Mouse (Mus musculus): ENCODE results near the gene Prkar1a. TPM values are rescaled to one million over a fixed set of nuclear protein-coding genes. Genes with fewer than 3 reads are reported as not detected.

Gene Prkar1a
- polyA plus RNA-seq, 1 experiment = 406 TPM

DNA sequence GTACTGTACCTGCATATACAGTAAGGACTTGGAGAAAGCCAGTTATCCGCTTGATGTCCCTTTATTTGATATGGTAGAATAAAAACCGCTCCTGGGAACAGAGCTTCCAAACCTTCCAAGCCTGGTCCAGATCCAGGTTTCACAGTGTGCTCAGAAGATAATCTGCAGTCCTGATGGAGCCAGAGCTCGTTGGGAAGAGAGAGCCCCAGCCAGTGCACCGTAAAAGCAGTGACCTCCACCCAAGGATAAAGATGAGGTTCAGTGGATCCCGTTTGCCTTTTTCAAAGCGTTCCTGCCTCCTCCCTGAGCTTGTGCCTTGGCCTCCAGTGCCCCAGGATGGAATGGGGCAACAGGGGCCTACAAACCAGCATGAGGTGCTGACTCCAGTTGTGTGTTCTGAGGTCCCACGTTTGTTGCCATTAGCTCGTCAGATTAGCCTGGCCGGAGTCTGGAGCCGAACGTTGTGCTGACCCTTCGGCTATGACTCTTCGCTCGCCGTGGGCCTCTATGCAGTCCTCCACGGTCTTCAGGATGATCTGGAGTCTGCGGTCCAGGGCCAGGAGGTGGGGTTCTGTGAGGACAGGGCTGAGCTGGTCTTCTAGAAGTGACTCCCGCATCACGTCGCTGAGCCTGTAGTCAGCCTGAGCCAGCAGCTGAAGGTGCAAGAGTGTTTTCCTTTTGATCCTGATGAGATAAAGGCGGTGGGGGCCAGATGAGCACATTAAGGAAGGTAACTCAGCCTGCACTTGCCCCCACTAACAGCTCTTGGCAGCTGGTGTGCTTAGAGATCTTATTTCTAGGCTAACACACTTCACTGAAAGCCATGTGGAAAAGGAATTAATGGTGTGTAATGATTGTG lies 23.9 kb downstream of the Prkar1a start:
- no peaks in the 10 kb centered on the region for H3K27me3 ChIP-seq (ENCODE audit: control insufficient read depth, insufficient read depth, insufficient read length)
- H3K79me2 ChIP-seq (ENCODE audit: control insufficient read depth, insufficient read depth) = no peaks in the 10 kb centered on the region
- no peak overlapping the region for H3K4me2 ChIP-seq (ENCODE audit: low read depth)
- no peak overlapping the region for H3K4me3 ChIP-seq
- peaks cover 51% of the 10 kb centered on the region for H3K36me3 ChIP-seq (ENCODE audit: control insufficient read depth, insufficient read depth)
- TF ChIP-seq TCF12 (IDR thresholded peaks at IDR 0.05; ENCODE audit: insufficient read depth, poor library complexity, severe bottlenecking) (no peak), POLR2AphosphoS2 (IDR thresholded peaks at IDR 0.05; ENCODE audit: insufficient read length, low read depth) (peak; percentile 53)
- H3ac ChIP-seq (ENCODE audit: control insufficient read depth, insufficient read length) = no peak overlapping the region

DNA sequence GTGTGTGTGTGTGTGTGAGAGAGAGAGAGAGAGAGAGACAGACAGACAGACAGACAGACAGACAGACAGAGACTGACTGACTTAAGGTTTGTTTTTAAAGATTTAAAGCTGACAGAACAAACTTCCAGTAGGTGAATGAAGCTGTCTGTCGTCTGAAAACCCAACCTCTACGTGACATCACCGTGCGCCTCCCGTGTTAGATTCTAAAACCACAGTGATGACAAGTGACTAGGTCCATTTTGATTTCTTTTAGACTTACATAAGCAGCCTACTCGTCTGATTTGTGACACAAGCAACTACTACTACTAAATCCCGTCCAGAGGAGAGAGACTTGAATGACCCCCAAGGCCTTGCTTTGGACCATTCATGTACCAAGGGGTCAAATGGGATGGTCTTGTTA lies 24.5 kb downstream of the Prkar1a start:
- Histone ChIP-seq H3K27me3 (ENCODE audit: control insufficient read depth, insufficient read depth, insufficient read length) (no peaks in the 10 kb centered on the region), H3K4me2 (ENCODE audit: low read depth) (no peak overlapping the region), H3K79me2 (ENCODE audit: control insufficient read depth, insufficient read depth) (no peaks in the 10 kb centered on the region), H3K36me3 (ENCODE audit: control insufficient read depth, insufficient read depth) (peaks cover 46% of the 10 kb centered on the region), H3ac (ENCODE audit: control insufficient read depth, insufficient read length) (no peak overlapping the region), H3K4me3 (no peak overlapping the region)
- no peak for TF ChIP-seq MYOG (IDR thresholded peaks at IDR 0.05; ENCODE audit: control insufficient read depth in 1 of 3, insufficient read depth in 1 of 3, insufficient read length in 2 of 3, low read depth in 2 of 3)

DNA sequence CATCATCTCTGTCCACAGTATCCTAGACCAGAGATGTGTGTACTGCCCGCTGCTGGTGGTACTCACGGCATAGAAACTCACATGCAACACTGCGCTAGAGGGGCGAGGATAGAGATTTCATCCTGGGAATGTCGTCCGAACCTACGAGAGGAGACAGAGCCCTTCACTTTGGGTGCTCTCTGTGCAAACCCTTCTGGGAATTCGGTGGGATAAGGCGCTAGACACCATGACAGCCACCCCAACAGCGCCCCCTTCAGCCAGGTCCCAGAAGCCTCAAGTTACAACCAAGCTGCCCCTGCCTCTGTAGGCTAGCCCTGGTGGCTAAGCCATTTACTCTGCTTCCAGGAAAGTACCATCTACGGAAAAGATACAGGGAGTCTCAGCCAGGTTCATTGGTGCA lies 25.3 kb downstream of the Prkar1a start:
- no peaks in the 10 kb centered on the region for H3K79me2 ChIP-seq (ENCODE audit: control insufficient read depth, insufficient read depth)
- H3ac ChIP-seq (ENCODE audit: control insufficient read depth, insufficient read length) = no peak overlapping the region
- H3K27me3 ChIP-seq (ENCODE audit: control insufficient read depth, insufficient read depth, insufficient read length) = no peaks in the 10 kb centered on the region
- H3K4me3 ChIP-seq = no peak overlapping the region
- TF ChIP-seq TCF3 (IDR thresholded peaks at IDR 0.05; ENCODE audit: insufficient read length, low read depth) (no peak), MYOD1 (IDR thresholded peaks at IDR 0.05; ENCODE audit: control insufficient read depth in 1 of 3, insufficient read length in 2 of 3, low read depth in 2 of 3) (no peak), POLR2AphosphoS2 (IDR thresholded peaks at IDR 0.05; ENCODE audit: insufficient read length, low read depth) (peak; percentile 74), POLR2A (IDR thresholded peaks at IDR 0.05; ENCODE audit: insufficient read length, low read depth) (peak; percentile 22)
- peaks cover 38% of the 10 kb centered on the region for H3K36me3 ChIP-seq (ENCODE audit: control insufficient read depth, insufficient read depth)
- H3K4me2 ChIP-seq (ENCODE audit: low read depth) = no peak overlapping the region

GRCm38 (mm10) chr11:109675208-109675607 lies 26.0 kb downstream of the Prkar1a start:
- peak; percentile 70 for TF ChIP-seq POLR2AphosphoS2 (IDR thresholded peaks at IDR 0.05; ENCODE audit: insufficient read length, low read depth)
- no peak for TF ChIP-seq POLR2A (IDR thresholded peaks at IDR 0.05; ENCODE audit: insufficient read length, low read depth)
- TF ChIP-seq MYOD1 (IDR thresholded peaks at IDR 0.05; ENCODE audit: control insufficient read depth in 1 of 3, insufficient read length in 2 of 3, low read depth in 2 of 3) = peak in 1 of 3 experiments; percentile 12
- TF ChIP-seq MYOG (IDR thresholded peaks at IDR 0.05; ENCODE audit: control insufficient read depth in 1 of 3, insufficient read depth in 1 of 3, insufficient read length in 2 of 3, low read depth in 2 of 3) = no peak
- TF ChIP-seq SRF (IDR thresholded peaks at IDR 0.05; ENCODE audit: control insufficient read depth, insufficient read length, low read depth) = no peak
- no peak for TF ChIP-seq TCF12 (IDR thresholded peaks at IDR 0.05; ENCODE audit: insufficient read depth, poor library complexity, severe bottlenecking)
- no peak for TF ChIP-seq REST (IDR thresholded peaks at IDR 0.05; ENCODE audit: insufficient read depth, insufficient read length)
- peaks cover 32% of the 10 kb centered on the region for H3K36me3 ChIP-seq (ENCODE audit: control insufficient read depth, insufficient read depth)

DNA sequence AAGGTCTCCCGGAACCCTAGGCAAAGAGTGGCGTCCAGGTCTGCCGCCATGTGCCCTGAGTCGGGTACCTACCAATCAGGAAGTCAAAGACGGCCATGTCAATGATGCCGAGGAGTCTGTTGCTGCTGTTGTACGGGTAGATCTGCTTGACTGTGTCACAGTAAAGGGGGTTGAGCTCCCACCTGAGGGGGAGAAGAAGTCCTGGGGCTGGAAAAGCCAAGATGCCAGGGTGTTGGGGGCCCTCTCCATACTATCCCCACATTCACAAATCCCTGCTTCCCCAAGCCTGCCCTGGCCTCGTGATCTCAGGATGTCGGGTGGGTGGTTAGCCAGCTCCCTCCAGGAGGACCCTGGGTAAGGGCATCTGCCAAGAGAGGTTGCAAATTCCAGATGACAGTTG lies 26.6 kb downstream of the Prkar1a start:
- Histone ChIP-seq H3K4me3 (no peak overlapping the region), H3K27me3 (ENCODE audit: control insufficient read depth, insufficient read depth, insufficient read length) (no peaks in the 10 kb centered on the region), H3ac (ENCODE audit: control insufficient read depth, insufficient read length) (no peak overlapping the region), H3K36me3 (ENCODE audit: control insufficient read depth, insufficient read depth) (peaks cover 37% of the 10 kb centered on the region), H3K4me2 (ENCODE audit: low read depth) (no peak overlapping the region), H3K79me2 (ENCODE audit: control insufficient read depth, insufficient read depth) (no peaks in the 10 kb centered on the region)
- TF ChIP-seq TCF3 (IDR thresholded peaks at IDR 0.05; ENCODE audit: insufficient read length, low read depth) (no peak), POLR2A (IDR thresholded peaks at IDR 0.05; ENCODE audit: insufficient read length, low read depth) (no peak), E2F4 (IDR thresholded peaks at IDR 0.05; ENCODE audit: insufficient read depth) (no peak), POLR2AphosphoS2 (IDR thresholded peaks at IDR 0.05; ENCODE audit: insufficient read length, low read depth) (no peak), CEBPB (IDR thresholded peaks at IDR 0.05; ENCODE audit: insufficient read depth, poor library complexity, severe bottlenecking) (no peak), MYOD1 (IDR thresholded peaks at IDR 0.05; ENCODE audit: control insufficient read depth in 1 of 3, insufficient read length in 2 of 3, low read depth in 2 of 3) (no peak), REST (IDR thresholded peaks at IDR 0.05; ENCODE audit: insufficient read depth, insufficient read length) (no peak), USF1 (IDR thresholded peaks at IDR 0.05; ENCODE audit: low read depth) (no peak), SRF (IDR thresholded peaks at IDR 0.05; ENCODE audit: control insufficient read depth, insufficient read length, low read depth) (no peak), TCF12 (IDR thresholded peaks at IDR 0.05; ENCODE audit: insufficient read depth, poor library complexity, severe bottlenecking) (no peak), MAX (IDR thresholded peaks at IDR 0.05; ENCODE audit: low read depth) (no peak), MYOG (IDR thresholded peaks at IDR 0.05; ENCODE audit: control insufficient read depth in 1 of 3, insufficient read depth in 1 of 3, insufficient read length in 2 of 3, low read depth in 2 of 3) (no peak)

More at GRCm38 (mm10) chr11:109675208-109675607, 26.0 kb downstream of the Prkar1a start:
- Histone ChIP-seq H3K4me3 (no peak overlapping the region), H3ac (ENCODE audit: control insufficient read depth, insufficient read length) (no peak overlapping the region), H3K79me2 (ENCODE audit: control insufficient read depth, insufficient read depth) (no peaks in the 10 kb centered on the region), H3K27me3 (ENCODE audit: control insufficient read depth, insufficient read depth, insufficient read length) (no peaks in the 10 kb centered on the region), H3K4me2 (ENCODE audit: low read depth) (no peak overlapping the region)
